Mouse (Mus musculus): ENCODE data around the gene Zscan12.
A peak's percentile ranks its signal among the peaks of the same experiment; 100 is the strongest.

Zscan12 gene

DNA sequence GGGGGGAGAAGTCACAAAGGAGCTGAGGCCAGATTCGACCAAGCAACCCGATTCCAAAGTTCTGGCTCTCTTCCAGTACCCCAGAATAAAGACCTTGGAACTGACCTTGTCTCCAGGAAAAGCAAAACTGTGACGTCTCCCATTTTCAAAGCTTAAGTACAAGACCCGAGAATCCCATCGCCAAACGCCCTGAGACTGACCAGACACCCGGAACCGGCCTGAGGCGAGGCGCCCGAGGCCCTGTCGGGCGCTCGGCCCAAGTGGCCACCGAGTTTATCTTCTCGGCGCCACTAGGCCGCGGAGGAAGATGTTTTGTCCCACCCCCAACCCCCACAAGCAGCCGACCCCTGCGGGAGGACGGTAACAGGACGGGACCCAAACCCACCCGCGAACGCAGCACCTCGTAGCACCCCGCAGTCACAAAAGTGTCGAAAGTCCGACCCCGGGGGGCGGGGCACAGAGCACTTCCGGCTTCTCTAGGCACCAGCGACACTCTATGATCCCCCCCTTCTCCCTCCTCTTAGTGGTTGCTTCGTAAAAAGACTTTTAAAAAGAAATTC, 39.7 kb downstream of the Zscan12 start, which contains the start of gene Zkscan3:
Gene Zkscan3, minus strand, starts transcription at position 469 of the 560 bp plus-strand sequence.
- DNase-seq = peak; percentile 78

DNA sequence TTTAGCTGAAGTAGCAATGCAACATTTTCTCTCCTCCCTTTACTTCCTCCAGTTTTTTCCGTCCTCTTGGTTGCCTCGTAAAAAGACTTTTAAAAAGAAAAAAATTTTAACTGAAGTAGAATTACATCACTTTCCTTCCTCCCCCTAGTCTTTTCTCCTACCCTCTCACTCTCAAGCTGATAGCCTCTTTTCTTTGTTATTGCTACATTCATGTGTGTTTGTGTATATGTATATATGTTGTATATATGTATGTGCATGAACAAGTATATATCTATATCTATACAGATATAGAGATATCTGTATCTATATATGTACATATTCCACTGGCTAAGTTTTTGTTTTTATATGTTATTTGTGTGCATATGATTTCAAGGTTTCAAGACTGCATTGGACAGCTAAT, 40.2 kb downstream of the Zscan12 start:
- DNase-seq = no peak

GRCm38 (mm10) chr13:21407341-21407740, 44.7 kb downstream of the Zscan12 start:
- DNase-seq = no peak

DNA sequence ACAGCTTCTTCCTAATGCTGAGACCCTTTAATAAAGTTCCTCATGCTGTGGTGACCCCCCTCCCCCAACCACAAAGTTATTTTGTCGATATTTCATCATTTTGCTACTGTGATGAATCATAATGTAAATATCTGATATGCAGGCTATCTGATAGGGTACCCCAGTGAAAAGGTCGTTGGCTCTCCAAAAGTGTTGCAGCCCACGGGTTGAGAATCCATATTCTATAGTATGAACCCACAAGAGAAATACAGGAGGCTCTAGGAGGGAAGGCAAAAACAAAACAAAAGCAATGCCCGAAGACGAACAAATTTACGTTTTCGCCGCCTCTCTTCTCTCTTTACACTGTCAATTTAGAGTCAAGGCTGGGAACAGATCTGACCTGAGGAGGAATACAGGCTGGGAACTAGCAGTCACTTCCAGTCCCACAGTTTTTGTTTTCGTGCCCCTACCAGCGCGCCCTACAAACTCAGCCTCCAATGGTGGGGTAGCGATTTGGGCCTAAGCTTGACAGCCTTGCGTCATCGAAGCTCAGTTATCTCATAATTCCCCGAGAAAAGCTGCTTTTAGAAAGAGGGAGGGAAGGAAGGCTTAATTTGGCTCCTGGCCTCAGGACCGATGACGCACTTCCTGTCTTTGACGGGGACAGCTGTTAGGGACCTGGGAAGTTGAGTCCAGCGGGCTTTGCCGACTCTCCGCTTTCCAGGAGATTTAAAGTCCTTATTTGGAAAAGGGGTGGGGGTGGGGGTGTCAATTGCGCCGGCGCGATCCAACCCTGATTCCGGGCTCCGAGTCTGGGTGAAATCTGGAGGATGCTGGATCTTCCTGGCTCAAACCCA, 45.6 kb downstream of the Zscan12 start:
- DNase-seq = peak; percentile 89

DNA sequence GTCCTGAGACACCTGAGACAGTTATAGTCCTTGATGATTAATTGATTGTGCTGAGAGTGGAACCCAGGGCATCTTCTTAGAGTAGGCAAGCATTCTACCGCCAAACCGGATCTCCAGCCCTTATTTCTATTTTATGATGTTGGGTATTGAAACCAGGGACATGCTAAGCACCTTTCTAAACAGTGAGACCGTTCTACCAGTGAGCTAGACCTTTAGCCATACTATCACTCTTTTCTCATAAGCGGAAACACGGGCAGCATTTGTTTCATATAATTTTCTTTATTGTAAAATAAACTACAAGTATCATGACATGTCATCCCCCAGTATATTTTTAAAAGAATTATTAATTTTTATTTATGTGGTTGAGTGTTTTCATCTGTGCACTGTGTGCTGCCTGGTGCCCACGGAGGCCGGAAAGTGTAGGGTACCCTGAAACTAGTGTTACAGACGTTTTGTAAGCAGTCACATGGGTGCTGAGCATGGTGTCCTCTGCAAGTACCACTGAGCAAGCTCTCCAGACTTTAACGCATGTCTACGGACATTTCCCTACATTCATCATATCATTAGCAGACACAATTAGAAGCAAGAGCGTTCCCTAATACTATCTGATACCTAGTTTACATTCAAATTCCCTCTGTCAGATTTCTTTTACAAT, 46.3 kb downstream of the Zscan12 start:
- DNase-seq = peak; percentile 16

DNA sequence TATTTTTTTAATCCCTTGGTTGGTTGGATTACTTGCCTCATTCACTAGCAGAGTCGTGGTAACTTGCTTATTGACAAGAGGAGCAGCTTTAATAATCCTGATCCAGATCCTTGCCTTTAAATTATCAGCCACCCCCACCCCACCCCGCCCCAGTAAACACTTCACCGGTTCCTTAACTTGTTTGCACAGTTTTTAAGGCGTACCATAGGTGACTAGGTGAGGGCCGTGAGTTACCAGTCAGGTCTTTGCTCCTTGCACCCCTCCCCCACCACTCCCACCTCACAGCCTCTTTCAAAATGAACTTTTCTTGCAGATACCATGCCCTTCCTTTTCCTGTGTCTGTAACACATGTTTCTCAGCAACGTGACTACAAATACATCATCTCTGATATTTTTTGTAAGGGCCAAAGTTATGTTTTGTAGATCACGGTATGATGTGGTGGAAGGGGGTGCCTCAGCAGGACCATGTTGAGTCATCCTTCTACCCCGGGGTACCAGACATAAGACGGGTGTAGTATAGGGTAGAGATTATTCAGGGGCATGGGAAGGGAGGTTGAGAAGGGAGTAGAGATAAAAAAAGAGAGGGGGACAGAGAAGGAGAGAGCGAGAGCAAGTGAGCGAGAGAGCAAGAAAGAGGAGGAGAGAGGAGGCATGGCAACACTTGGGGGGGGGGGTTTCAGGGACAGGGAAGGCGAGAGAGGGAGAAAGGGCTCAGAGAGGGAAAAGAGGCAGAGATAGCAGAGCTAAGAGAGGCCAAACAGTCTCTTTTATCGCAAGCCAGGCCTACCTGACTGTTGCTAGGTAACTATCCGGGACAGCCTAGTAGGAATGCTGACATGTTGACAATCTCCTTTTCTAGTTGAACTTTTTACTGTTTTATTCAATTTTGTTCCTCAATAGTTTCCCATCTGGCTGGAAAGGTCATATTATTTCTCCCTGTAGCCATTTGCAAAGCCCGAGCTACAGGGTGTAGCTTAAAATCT, 51.9 kb downstream of the Zscan12 start:
- DNase-seq = no peak

DNA sequence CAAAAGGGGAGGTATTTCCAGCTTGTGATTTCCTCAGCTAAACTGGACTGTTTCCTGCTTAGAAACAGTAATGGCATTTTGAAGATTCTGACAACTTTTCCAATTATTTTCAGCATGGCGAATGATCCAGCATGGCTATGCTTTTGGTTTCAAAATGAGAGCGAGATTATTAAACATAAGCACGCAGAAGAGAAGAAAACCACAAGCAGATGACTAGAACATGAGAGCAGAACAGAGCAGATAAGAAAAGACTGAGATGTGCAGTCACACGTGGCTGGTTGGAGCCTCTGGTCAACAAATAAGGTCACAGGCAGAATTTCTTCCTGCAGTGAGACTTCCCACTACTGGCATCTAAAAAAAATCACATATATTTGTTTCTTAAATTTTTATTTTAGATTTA, 52.6 kb downstream of the Zscan12 start:
- no peak for DNase-seq

DNA sequence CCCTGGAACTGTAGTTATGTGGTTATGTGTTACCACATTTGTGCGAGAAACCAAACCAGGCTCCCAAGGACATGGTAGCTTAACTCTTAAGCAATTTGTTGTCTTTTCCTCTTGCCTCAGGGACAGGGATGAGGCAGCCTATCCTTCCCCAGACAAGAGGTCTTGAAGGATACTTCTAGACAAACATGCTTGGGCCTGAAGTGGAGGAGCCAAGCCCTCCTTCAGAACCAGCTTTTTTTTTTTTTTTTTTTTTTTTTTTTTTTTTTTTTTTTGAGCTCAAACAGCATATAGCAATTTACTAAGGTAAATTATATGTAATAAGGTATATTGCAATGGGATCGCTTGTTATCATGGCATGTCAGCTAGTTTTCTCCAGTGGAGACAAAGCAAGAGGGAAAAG, 53.1 kb downstream of the Zscan12 start:
- DNase-seq = no peak

- no peak for DNase-seq
Measured at GRCm38 (mm10) chr13:21417298-21418010, 54.8 kb downstream of the Zscan12 start.

DNA sequence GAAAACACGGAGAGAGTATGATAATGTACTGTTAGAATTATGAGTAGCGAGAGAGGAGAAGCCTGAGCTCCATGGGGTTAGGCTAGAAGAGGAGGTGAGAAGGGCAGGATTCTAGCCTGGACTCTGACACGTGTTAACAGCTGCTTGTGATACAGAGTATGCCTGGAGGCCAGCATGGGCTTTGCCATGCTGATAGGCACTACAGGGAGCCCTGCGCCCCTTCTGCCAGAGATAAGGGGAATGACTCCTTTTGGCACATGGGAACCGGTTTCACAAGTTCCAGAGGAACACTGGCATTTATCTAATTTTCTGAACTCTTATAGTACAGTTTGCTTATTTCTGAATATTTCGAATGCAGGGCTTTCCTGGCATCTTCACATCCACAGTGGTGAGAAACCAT, 56.2 kb downstream of the Zscan12 start:
- DNase-seq = no peak

All from cerebellum, adult 11-12 months (tissue).